Mouse (Mus musculus) hematopoietic stem cell, adult 5-6 weeks (primary cell): Measurements from ENCODE around the gene Olfr223. TPM values are rescaled to one million over a fixed set of nuclear protein-coding genes. Genes with fewer than 3 reads are reported as not detected.

Experiments
- ATAC-seq, 2 experiments: fragments of 125-278 bp in 1 of 2; replicated peaks in 1 of 2; 2 replicates each; pipeline ENCODE4 v1.8.0; 2016 to 2017; ENCODE audit warnings: inconsistent platforms in 2 of 2, mild to moderate bottlenecking in 2 of 2, moderate number of reproducible peaks in 2 of 2, low read depth in 1 of 2, moderate TSS enrichment in 1 of 2; ENCODE audit not compliant: low FRiP score in 2 of 2, poor library complexity in 2 of 2, severe bottlenecking in 2 of 2, insufficient read depth in 1 of 2, low TSS enrichment in 1 of 2
- total RNA-seq: library from RNA; stranded (forward); fragments of 172-1452, 232-1000 nt; gene quantifications from 2 replicates; pipeline ENCODE4 v1.2.3, GENCODE M21; 2017

Olfr223 gene
- total RNA-seq, 1 experiment from 2014 or later: not detected

GRCm38 (mm10) chr11:59540123-59540522 lies 53.0 kb downstream of the Olfr223 start:
- no peak for ATAC-seq

Other genes with a start within 250 kb of the Olfr223 start
- gene Prss38, start 217.6 kb downstream of the Olfr223 start, total RNA-seq: not detected in 2 replicates
- 5.3 and 7.8 TPM in 2 replicates for gene Jmjd4, start 143.2 kb downstream of the Olfr223 start, total RNA-seq
- gene Snap47, start 142.1 kb downstream of the Olfr223 start, total RNA-seq: 9.7 and 16.4 TPM in 2 replicates
- 5.9 and 7.9 TPM in 2 replicates for gene Zfp867, start 120.8 kb downstream of the Olfr223 start, total RNA-seq
- 18.3 and 20.8 TPM in 2 replicates for gene Zkscan17, start 66.5 kb downstream of the Olfr223 start, total RNA-seq
- gene Nlrp3, start 51.7 kb downstream of the Olfr223 start, total RNA-seq: 3.2 and 4.9 TPM in 2 replicates
- gene Olfr222, start 17.1 kb downstream of the Olfr223 start, total RNA-seq: not detected in 2 replicates
- gene Mprip, start 68.0 kb upstream of the Olfr223 start, total RNA-seq: 128 and 142 TPM in 2 replicates
- 3.7 and 4.4 TPM in 2 replicates for gene Pld6, start 194.4 kb upstream of the Olfr223 start, total RNA-seq
- 24.5 and 27.3 TPM in 2 replicates for gene Flcn, start 216.7 kb upstream of the Olfr223 start, total RNA-seq
- gene Nt5m, start 246.2 kb upstream of the Olfr223 start, total RNA-seq: 11.1 and 16.7 TPM in 2 replicates
- 172 and 186 TPM in 2 replicates for gene Cops3, start 246.5 kb upstream of the Olfr223 start, total RNA-seq